Mouse (Mus musculus) retina, adult 2 months (tissue): ENCODE results near the gene Mpc1.
"Not testable (repeated sequence)": the region's sequence is repeated elsewhere in the genome, so short reads cannot be mapped to it uniquely, and the experiment has no call there.

Experiments
- DNase-seq: peaks from one replicate; pipeline ENCODE4 v3.0.0-alpha.2; 2012; ENCODE audit warnings: low read depth, low spot score

Gene Mpc1

GRCm38 (mm10) chr17:8328511-8329174, 45.9 kb downstream of the Mpc1 start:
- DNase-seq, result no peak

- no peak for DNase-seq
Observed at GRCm38 (mm10) chr17:8330602-8331001, 47.9 kb downstream of the Mpc1 start.

GRCm38 (mm10) chr17:8337159-8337558, 54.5 kb downstream of the Mpc1 start, which contains the start of gene Prr18:
Prr18 (plus strand) TSS chr17:8337459.
- DNase-seq, result not testable (repeated sequence)

GRCm38 (mm10) chr17:8339666-8340374, 57.1 kb downstream of the Mpc1 start:
- no peak for DNase-seq

GRCm38 (mm10) chr17:8340407-8341359, 58.0 kb downstream of the Mpc1 start:
- DNase-seq, result no peak

- no peak for DNase-seq
Observed at GRCm38 (mm10) chr17:8341360-8341963, 58.8 kb downstream of the Mpc1 start.

- DNase-seq, result no peak
Observed at GRCm38 (mm10) chr17:8342706-8343105, 60.0 kb downstream of the Mpc1 start.

- no peak for DNase-seq
Observed at GRCm38 (mm10) chr17:8343416-8343815, 60.7 kb downstream of the Mpc1 start.
